Mouse (Mus musculus): ENCODE data around the gene Cdca7. TPM values are rescaled to one million over a fixed set of nuclear protein-coding genes. Genes with fewer than 3 reads are reported as not detected.

Gene Cdca7
- polyA plus RNA-seq, 1 experiment from 2014 or later: 30.2 TPM

DNA sequence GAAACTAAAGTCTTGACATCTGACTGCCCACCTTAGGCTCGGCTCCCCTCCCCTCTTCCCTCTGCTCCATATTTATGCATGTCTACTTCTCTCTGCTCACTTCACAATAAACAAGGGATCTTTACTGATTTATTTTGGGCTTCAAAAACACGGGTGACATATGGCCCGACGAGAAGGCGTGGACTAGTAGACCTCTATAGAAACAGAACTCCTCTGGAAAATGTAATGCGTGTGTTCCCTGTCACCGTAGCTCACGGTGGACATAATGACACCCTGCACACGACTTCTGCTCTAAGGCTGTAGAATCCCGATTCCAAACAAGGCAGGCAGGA lies 53.0 kb downstream of the Cdca7 start:
- 28% methylated on average over 10 of the region's 10 CpGs for WGBS
- H3K27ac ChIP-seq: peak overlapping the region; percentile 66; the same call in 1 of the 2 replicates
- no peaks in the 10 kb centered on the region for H3K9me3 ChIP-seq
- no peak for ATAC-seq (ENCODE audit: low FRiP score)
- H3K4me3 ChIP-seq: no peak overlapping the region
- peaks cover 14% of the 10 kb centered on the region for H3K4me1 ChIP-seq (replicated peaks)
- H3K4me2 ChIP-seq: peak overlapping the region; percentile 54
- H3K27me3 ChIP-seq: peaks cover 8% of the 10 kb centered on the region; the same call in 1 of the 2 replicates
- H3K36me3 ChIP-seq: no peaks in the 10 kb centered on the region
- H3K9ac ChIP-seq: peak overlapping the region; percentile 61

DNA sequence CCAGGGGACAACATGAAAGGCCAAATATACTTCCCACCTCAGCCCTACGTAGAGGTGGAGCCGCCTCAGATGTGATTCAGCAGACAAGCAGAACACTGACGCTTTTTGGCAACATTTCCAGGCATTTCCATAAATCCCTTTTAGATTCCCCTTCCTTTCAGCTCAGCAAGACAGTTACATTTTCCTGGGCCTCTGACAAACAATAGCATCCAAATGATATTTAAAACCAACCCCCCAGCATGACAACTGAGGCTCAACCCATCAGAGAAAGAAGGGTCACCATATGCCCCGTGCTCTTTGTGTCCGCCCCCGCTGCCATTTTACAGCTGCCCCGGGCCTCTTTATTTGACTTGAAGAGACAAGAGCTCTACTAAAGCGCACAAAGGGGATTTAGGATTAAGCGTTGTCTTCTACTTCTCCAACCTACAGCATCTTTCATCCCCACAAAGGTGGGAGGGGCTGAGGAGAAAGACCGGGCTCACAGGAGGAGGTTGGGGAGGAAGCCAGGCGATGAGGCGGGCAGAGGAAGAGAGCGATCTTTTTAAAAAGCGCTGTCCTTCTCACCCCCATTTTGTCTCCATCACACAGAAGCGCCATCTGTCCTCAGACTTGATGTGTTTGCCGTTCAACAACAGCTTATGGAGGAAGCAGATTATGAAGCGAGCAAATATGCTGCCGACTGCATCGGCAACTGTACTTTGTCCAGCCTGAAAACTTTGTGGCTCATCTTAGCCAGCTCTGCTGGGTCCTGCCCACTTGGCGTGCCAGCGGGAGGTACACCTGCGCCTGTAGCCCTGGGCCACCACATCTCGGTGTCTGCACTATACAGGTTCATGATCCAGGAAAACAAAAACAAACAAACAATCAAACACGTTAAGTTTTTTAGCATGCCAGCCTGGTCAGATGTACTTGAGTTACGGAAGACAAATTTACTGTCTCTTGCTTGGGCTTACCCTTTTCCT lies 53.7 kb downstream of the Cdca7 start:
- Histone ChIP-seq H3K9ac (peak overlapping the region; percentile 61), H3K27me3 (peaks cover 8% of the 10 kb centered on the region; the same call in 1 of the 2 replicates), H3K27ac (peak overlapping the region; percentile 66), H3K4me3 (peak overlapping the region; percentile 25), H3K9me3 (no peaks in the 10 kb centered on the region), H3K4me1 (replicated peaks) (peaks cover 14% of the 10 kb centered on the region), H3K36me3 (no peaks in the 10 kb centered on the region), H3K4me2 (peak overlapping the region; percentile 54)
- WGBS: 18% methylated on average over 25 of the region's 25 CpGs
- ATAC-seq (ENCODE audit: low FRiP score): peak; percentile 24; the same call in 1 of the 2 replicates

DNA sequence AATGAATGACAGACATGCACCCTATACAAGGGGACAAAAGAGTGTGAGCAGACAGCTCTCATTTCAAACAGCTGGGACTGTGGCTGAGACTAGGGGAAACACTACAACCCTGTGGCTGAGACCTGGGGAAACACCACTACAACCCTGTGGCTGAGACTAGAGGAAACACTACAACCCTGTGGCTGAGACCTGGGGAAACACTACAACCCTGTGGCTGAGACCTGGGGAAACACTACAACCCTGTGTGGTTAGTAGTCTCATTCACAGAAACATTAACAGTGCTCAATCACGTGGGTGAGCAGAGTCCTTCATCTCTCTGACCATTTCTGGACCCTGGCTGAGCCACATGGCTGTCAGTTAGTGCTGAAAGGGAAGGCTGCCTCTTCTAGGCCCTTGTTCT lies 59.9 kb downstream of the Cdca7 start:
- Histone ChIP-seq H3K4me2 (no peak overlapping the region), H3K27me3 (no peaks in the 10 kb centered on the region; the same call in 1 of the 2 replicates), H3K4me1 (replicated peaks) (no peaks in the 10 kb centered on the region), H3K9ac (no peak overlapping the region), H3K9me3 (no peaks in the 10 kb centered on the region), H3K36me3 (no peaks in the 10 kb centered on the region), H3K4me3 (no peak overlapping the region), H3K27ac (no peak overlapping the region)
- no peak for ATAC-seq (ENCODE audit: low FRiP score)
- WGBS: 42% methylated on average over 1 of the region's 1 CpGs

Other genes with a start within 250 kb of the Cdca7 start
- gene Map3k20, start 190.5 kb upstream of the Cdca7 start, polyA plus RNA-seq (2015; fragmentation: Nextera tagmentation; extraction: Ambion mirVana): 3.8 and 4.1 TPM in 2 replicates